Mouse (Mus musculus): Measurements from ENCODE around the gene Egfl7.

DNA sequence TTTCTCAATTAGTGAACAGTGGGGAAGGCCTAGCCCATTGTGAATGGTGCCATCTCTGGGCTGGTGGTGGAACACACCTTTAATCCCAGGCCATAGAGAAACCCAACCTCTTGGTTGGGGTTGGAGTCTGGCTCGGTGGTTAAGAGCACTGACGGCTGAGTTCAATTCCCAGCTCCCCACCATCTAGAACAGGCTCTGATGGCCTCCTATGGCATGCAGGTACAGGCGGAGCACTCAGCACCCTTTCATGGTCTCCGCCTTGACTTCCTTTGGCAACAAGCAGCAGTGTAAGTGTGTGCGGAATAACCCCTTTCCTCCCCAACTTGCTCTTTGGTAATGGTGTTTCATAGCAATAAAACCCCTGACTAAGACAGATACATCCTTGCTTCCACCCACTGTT lies 58.8 kb downstream of the Egfl7 start:
- TF ChIP-seq POLR2A (IDR thresholded peaks at IDR 0.05; ENCODE audit: low read depth, low read length) (no peak), CTCF (IDR thresholded peaks at IDR 0.05; ENCODE audit: borderline replicate concordance, insufficient read depth, low read length) (no peak)
